Mouse (Mus musculus): ENCODE results near the gene Ugcg.

DNA sequence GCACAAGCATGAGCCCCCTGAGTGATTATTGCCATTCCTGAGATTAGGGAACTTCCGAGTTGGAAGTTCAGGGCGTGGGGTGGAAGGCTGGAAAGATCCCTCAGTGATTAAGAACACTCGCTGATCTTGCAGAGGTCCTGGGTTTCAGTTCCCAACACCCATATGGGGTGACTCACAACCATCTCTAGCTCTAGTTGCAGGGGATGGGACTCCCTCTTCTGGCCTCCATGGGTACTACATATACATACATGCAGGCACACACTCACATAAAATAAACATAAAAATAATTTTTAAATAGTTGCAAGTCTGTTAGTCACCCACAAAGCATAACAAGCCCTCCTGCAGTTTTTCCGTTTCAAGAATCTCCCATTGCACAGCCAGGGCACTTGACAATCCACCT is 52.0 kb downstream of the Ugcg start:
- no peak for TF ChIP-seq POLR2A (IDR thresholded peaks at IDR 0.05; ENCODE audit: insufficient read length, low read depth)
- TF ChIP-seq MAX (IDR thresholded peaks at IDR 0.05; ENCODE audit: low read depth), result no peak
- no peak for TF ChIP-seq CEBPB (IDR thresholded peaks at IDR 0.05; ENCODE audit: insufficient read depth, poor library complexity, severe bottlenecking)
- no peak for TF ChIP-seq MYOG (IDR thresholded peaks at IDR 0.05; ENCODE audit: control insufficient read depth in 1 of 3, insufficient read depth in 1 of 3, insufficient read length in 2 of 3, low read depth in 2 of 3)
- TF ChIP-seq TCF12 (IDR thresholded peaks at IDR 0.05; ENCODE audit: insufficient read depth, poor library complexity, severe bottlenecking), result no peak
- no peak for TF ChIP-seq USF1 (IDR thresholded peaks at IDR 0.05; ENCODE audit: low read depth)
- TF ChIP-seq E2F4 (IDR thresholded peaks at IDR 0.05; ENCODE audit: insufficient read depth), result no peak
- no peak for TF ChIP-seq POLR2AphosphoS2 (IDR thresholded peaks at IDR 0.05; ENCODE audit: insufficient read length, low read depth)
- no peak for TF ChIP-seq SRF (IDR thresholded peaks at IDR 0.05; ENCODE audit: control insufficient read depth, insufficient read length, low read depth)
- no peak for TF ChIP-seq TCF3 (IDR thresholded peaks at IDR 0.05; ENCODE audit: insufficient read length, low read depth)

Data from myocyte (in vitro differentiated cells).